Mouse (Mus musculus) bone marrow macrophage, adult 2 months (primary cell): ENCODE results near the gene Tsc2.

Source experiments
- CTCF ChIP-seq: IDR thresholded peaks from 2 replicates; pipeline ENCODE4 v1.5.1; 2012; ENCODE audit warnings: low read depth, mild to moderate bottlenecking, low read length, moderate library complexity
- POLR2A ChIP-seq: IDR thresholded peaks from 2 replicates; pipeline ENCODE4 v1.6.1; 2012; ENCODE audit warnings: mild to moderate bottlenecking, low read depth, low read length, borderline replicate concordance

- TF ChIP-seq CTCF (no peak), POLR2A (no peak)
Observed at GRCm38 (mm10) chr17:24644875-24645721, 12.7 kb upstream of the Tsc2 start.
